Mouse (Mus musculus) lung, postnatal 0 days (tissue): ENCODE measurements around the gene Dhcr24. TPM values are rescaled to one million over a fixed set of nuclear protein-coding genes. Genes with fewer than 3 reads are reported as not detected.
A peak's percentile ranks its signal among the peaks of the same experiment; 100 is the strongest.

Experiments
- ATAC-seq: fragments of 200-750 bp; cut with Nextera tagmentation; 2 replicates; pipeline ENCODE4 v1.8.0; 2017; ENCODE audit warnings: moderate library complexity
- DNase-seq: peaks from one replicate; pipeline ENCODE4 v3.0.0-alpha.2; 2016; ENCODE audit warnings: low spot score
- H3K27ac ChIP-seq: fragments of 300-500 bp; sonication (generic); 2 replicates; pipeline ENCODE4 v1.5.1; 2014; ENCODE audit warnings: antibody characterized with exemption, mild to moderate bottlenecking, low read length, mixed read lengths
- H3K27me3 ChIP-seq: fragments of 300-500 bp; sonication (generic); replicated peaks from 2 replicates; pipeline ENCODE4 v1.6.1; 2014; ENCODE audit warnings: low read length, mixed read lengths; ENCODE audit not compliant: insufficient read depth
- H3K36me3 ChIP-seq: fragments of 300-500 bp; sonication (generic); 2 replicates; pipeline ENCODE4 v1.6.1; 2014; ENCODE audit warnings: low read length, mixed read lengths; ENCODE audit not compliant: insufficient read depth
- H3K4me1 ChIP-seq: fragments of 300-500 bp; sonication (generic); 2 replicates; pipeline ENCODE4 v1.6.1; 2014; ENCODE audit warnings: antibody characterized with exemption, low read depth, low read length, mixed read lengths; ENCODE audit not compliant: insufficient read depth
- H3K4me2 ChIP-seq: fragments of 300-500 bp; sonication (generic); replicated peaks from 2 replicates; pipeline ENCODE4 v1.6.1; 2014; ENCODE audit warnings: low read depth, mild to moderate bottlenecking, low read length, moderate library complexity, mixed read lengths
- H3K4me3 ChIP-seq: fragments of 300-500 bp; sonication (generic); 2 replicates; pipeline ENCODE4 v1.5.1; 2014; ENCODE audit warnings: low read depth, low read length
- H3K9ac ChIP-seq: fragments of 300-500 bp; sonication (generic); replicated peaks from 2 replicates; pipeline ENCODE4 v1.6.1; 2014; ENCODE audit warnings: low read depth, mild to moderate bottlenecking
- H3K9me3 ChIP-seq: fragments of 300-500 bp; sonication (generic); 2 replicates; pipeline ENCODE4 v1.6.1; 2016; ENCODE audit warnings: low read length, mixed read lengths
- CTCF ChIP-seq: IDR thresholded peaks from 2 replicates; pipeline ENCODE4 v1.5.1; 2016; ENCODE audit warnings: antibody characterized with exemption, mild to moderate bottlenecking
- EP300 ChIP-seq: IDR thresholded peaks from 2 replicates; pipeline ENCODE4 v1.6.1; 2016; ENCODE audit warnings: antibody characterized with exemption, mild to moderate bottlenecking, control low read depth
- WGBS: fragments of 180-500 bp; shearing (Covaris S2); extraction: QIAGEN DNeasy Blood & Tissue Kit; methylation state at CpG from one replicate; pipeline ENCODE4 v1.1.7; 2014; 5-methylcytosine and 5-hydroxymethylcytosine counted together
- polyA plus RNA-seq: library from polyadenylated mRNA; unstranded; fragments of >200 nt; fragmentation: Nextera tagmentation; extraction: Ambion mirVana; gene quantifications from 2 replicates; pipeline ENCODE4 v1.2.1, GENCODE M21; 2015

Dhcr24 gene
- 5.0 and 5.7 TPM in 2 replicates for polyA plus RNA-seq

GRCm38 (mm10) chr4:106560846-106561781 is at the start of gene Dhcr24:
Gene Dhcr24 (plus strand): TSS chr4:106561038.
- H3K36me3 ChIP-seq = no peaks in the 10 kb centered on the region
- no peaks in the 10 kb centered on the region for H3K27me3 ChIP-seq
- peaks cover 9% of the 10 kb centered on the region for H3K4me1 ChIP-seq
- DNase-seq (peak; percentile 95), ATAC-seq (peak; percentile 99)
- TF ChIP-seq EP300 (no peak), CTCF (no peak)
- no peak within 1 kb of the TSS for H3K27ac ChIP-seq
- H3K9me3 ChIP-seq = no peaks in the 10 kb centered on the region
- H3K4me3 ChIP-seq = peak within 1 kb of the TSS; percentile 68
- H3K4me2 ChIP-seq = peak within 1 kb of the TSS; percentile 100
- WGBS = under 1% methylated on average over 71 of the region's 89 CpGs
- H3K9ac ChIP-seq = peak within 1 kb of the TSS; percentile 44; the same call in 1 of the 2 replicates

- H3K4me1 ChIP-seq = no peaks in the 10 kb centered on the region
- no peaks in the 10 kb centered on the region for H3K9me3 ChIP-seq
- no peak overlapping the region for H3K4me2 ChIP-seq
- no peak overlapping the region for H3K27ac ChIP-seq
- H3K9ac ChIP-seq = no peak overlapping the region
- TF ChIP-seq CTCF (no peak), EP300 (no peak)
- DNase-seq = no peak
- H3K36me3 ChIP-seq = no peaks in the 10 kb centered on the region
- H3K4me3 ChIP-seq = no peak overlapping the region
- WGBS = 71% methylated on average over 6 of the region's 6 CpGs
- H3K27me3 ChIP-seq = no peaks in the 10 kb centered on the region
- no peak for ATAC-seq
Observed at GRCm38 (mm10) chr4:106514606-106515005, 46.2 kb upstream of the Dhcr24 start.

GRCm38 (mm10) chr4:106522547-106522946 is 38.3 kb upstream of the Dhcr24 start:
- whole genome bisulfite sequencing = 73% methylated on average over 3 of the region's 3 CpGs
- no peak overlapping the region for H3K9ac ChIP-seq
- no peak for DNase-seq

GRCm38 (mm10) chr4:106524131-106524530 is 36.7 kb upstream of the Dhcr24 start:
- WGBS = 55% methylated on average over 2 of the region's 2 CpGs
- H3K9me3 ChIP-seq = no peaks in the 10 kb centered on the region

More at GRCm38 (mm10) chr4:106522547-106522946, 38.3 kb upstream of the Dhcr24 start:
- H3K27me3 ChIP-seq = no peaks in the 10 kb centered on the region
- ATAC-seq = no peak
- no peak overlapping the region for H3K4me3 ChIP-seq
- H3K9me3 ChIP-seq = no peaks in the 10 kb centered on the region
- H3K36me3 ChIP-seq = no peaks in the 10 kb centered on the region
- H3K27ac ChIP-seq = no peak overlapping the region
- H3K4me2 ChIP-seq = no peak overlapping the region
- H3K4me1 ChIP-seq = no peaks in the 10 kb centered on the region
- TF ChIP-seq EP300 (no peak), CTCF (no peak)

DNA sequence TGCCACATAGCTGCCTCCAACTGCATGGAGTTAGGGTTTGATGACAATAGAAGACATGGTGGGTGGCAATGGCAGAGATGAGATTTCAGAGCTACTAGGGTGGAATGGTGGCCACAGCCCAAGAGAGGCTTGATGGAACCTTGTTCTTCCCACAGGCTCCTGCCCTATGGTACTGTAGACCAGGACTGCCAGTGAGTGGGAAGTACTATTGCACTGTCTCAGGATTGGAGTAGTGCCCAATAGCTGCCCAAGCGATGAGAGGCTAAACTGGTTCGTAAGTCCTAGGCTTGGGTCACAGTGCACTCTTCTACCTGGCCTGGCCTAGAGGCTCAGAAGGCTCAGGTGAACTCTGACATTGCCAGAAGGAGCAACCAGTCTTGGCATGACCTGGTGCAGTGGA is 35.8 kb upstream of the Dhcr24 start:
- Histone ChIP-seq H3K4me1 (no peaks in the 10 kb centered on the region), H3K9me3 (no peaks in the 10 kb centered on the region), H3K4me3 (no peak overlapping the region), H3K27me3 (no peaks in the 10 kb centered on the region), H3K9ac (no peak overlapping the region), H3K4me2 (no peak overlapping the region), H3K36me3 (no peaks in the 10 kb centered on the region), H3K27ac (no peak overlapping the region)
- 88% methylated on average over 2 of the region's 2 CpGs for WGBS
- TF ChIP-seq EP300 (no peak), CTCF (no peak)
- ATAC-seq = no peak
- DNase-seq = no peak

More at GRCm38 (mm10) chr4:106524131-106524530, 36.7 kb upstream of the Dhcr24 start:
- H3K27me3 ChIP-seq = no peaks in the 10 kb centered on the region
- no peak overlapping the region for H3K4me2 ChIP-seq
- H3K4me1 ChIP-seq = no peaks in the 10 kb centered on the region
- no peaks in the 10 kb centered on the region for H3K36me3 ChIP-seq
- no peak for ATAC-seq
- H3K27ac ChIP-seq = no peak overlapping the region
- DNase-seq = no peak
- H3K4me3 ChIP-seq = no peak overlapping the region
- TF ChIP-seq EP300 = no peak
- no peak for TF ChIP-seq CTCF
- H3K9ac ChIP-seq = no peak overlapping the region

GRCm38 (mm10) chr4:106527856-106528547 is 32.8 kb upstream of the Dhcr24 start:
- no peak for ATAC-seq
- Histone ChIP-seq H3K4me1 (no peaks in the 10 kb centered on the region), H3K9ac (no peak overlapping the region), H3K9me3 (no peaks in the 10 kb centered on the region), H3K4me3 (no peak overlapping the region), H3K27me3 (no peaks in the 10 kb centered on the region), H3K4me2 (no peak overlapping the region), H3K36me3 (no peaks in the 10 kb centered on the region), H3K27ac (no peak overlapping the region)
- TF ChIP-seq EP300 (no peak), CTCF (peak; percentile 46)
- no peak for DNase-seq
- 62% methylated on average over 7 of the region's 7 CpGs for WGBS
